Mouse (Mus musculus): ENCODE results near the gene Stx8. TPM values are rescaled to one million over a fixed set of nuclear protein-coding genes. Genes with fewer than 3 reads are reported as not detected.

The Stx8 gene
- total and polyA plus RNA-seq, 2 experiments = 3.5 to 12.9 TPM

DNA sequence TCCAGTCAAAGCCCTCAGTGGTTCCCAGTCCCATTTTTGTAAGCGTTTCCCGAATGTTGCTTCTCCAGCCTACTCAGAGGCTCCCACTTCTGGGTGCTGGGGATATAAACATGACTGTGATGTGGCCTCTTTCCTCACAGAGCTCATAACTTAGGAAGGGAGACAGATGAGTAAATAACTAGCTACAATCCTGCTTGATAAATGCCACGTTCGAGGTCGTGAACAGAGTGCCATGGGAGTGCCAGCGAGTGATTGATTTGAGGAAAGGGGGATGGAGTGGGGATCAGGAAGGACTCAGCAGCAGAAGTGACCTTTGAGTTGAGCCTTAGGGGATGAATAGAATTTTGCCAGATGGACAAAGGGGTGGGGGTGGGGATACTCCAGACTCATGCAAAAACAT is 41.7 kb downstream of the Stx8 start:
- no peak for DNase-seq (ENCODE audit: extremely low read depth, low read depth, low spot score)
- no peak overlapping the region for H3K9ac ChIP-seq (ENCODE audit: low read depth, low read length)
- WGBS = 58% methylated on average over 6 of the region's 6 CpGs
- no peak overlapping the region for H3K4me3 ChIP-seq (ENCODE audit: insufficient read depth, low read depth, low read length)
- H3K27me3 ChIP-seq (ENCODE audit: control insufficient read depth, insufficient read depth, low read length) = no peaks in the 10 kb centered on the region
- no peak overlapping the region for H3K27ac ChIP-seq (replicated peaks; ENCODE audit: insufficient read depth, low read depth, low read length)
- no peaks in the 10 kb centered on the region for H3K79me2 ChIP-seq (ENCODE audit: control insufficient read depth, insufficient read depth, low read length)
- H3K36me3 ChIP-seq (ENCODE audit: control insufficient read depth, insufficient read depth, low read length) = peaks cover 4% of the 10 kb centered on the region; the same call in 1 of the 2 replicates
- no peaks in the 10 kb centered on the region for H3K4me1 ChIP-seq (ENCODE audit: control insufficient read depth, insufficient read depth, low read length)
- TF ChIP-seq POLR2A (IDR thresholded peaks at IDR 0.05; ENCODE audit: extremely low read depth, insufficient read depth, low read length) (no peak), CTCF (IDR thresholded peaks at IDR 0.05; ENCODE audit: low read depth, low read length) (no peak)

- TF ChIP-seq CTCF (IDR thresholded peaks at IDR 0.05; ENCODE audit: low read depth, low read length) (no peak), POLR2A (IDR thresholded peaks at IDR 0.05; ENCODE audit: extremely low read depth, insufficient read depth, low read length) (no peak)
- H3K27me3 ChIP-seq (ENCODE audit: control insufficient read depth, insufficient read depth, low read length) = no peaks in the 10 kb centered on the region
- H3K27ac ChIP-seq (replicated peaks; ENCODE audit: insufficient read depth, low read depth, low read length) = no peak overlapping the region
- H3K4me1 ChIP-seq (ENCODE audit: control insufficient read depth, insufficient read depth, low read length) = no peaks in the 10 kb centered on the region
- no peak for DNase-seq (ENCODE audit: extremely low read depth, low read depth, low spot score)
- no peak overlapping the region for H3K9ac ChIP-seq (ENCODE audit: low read depth, low read length)
- no peaks in the 10 kb centered on the region for H3K79me2 ChIP-seq (ENCODE audit: control insufficient read depth, insufficient read depth, low read length)
- H3K4me3 ChIP-seq (ENCODE audit: insufficient read depth, low read depth, low read length) = no peak overlapping the region
- H3K36me3 ChIP-seq (ENCODE audit: control insufficient read depth, insufficient read depth, low read length) = peaks cover 6% of the 10 kb centered on the region; the same call in 1 of the 2 replicates
- 92% methylated on average over 5 of the region's 5 CpGs for WGBS
Observed at GRCm38 (mm10) chr11:68009377-68009776, 43.4 kb downstream of the Stx8 start.

DNA sequence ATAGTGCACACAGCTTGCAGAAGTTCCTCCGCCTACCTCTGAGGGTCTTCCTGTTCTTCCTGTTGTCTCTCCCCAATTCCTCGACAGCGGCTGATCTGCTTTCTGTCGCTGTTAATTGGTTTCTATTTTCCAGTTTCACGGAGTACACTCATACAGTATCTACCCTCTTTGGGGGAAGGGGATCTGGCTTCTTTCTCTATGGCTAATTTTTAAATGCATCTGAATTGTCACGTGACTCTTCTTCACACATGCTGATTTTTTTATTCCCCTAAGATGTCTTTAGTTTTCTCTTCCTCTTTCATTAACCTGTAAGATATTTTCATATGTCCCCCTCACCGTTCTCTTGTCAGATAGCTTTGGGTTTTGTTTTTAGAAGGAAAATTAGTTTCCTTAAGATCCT is 46.2 kb downstream of the Stx8 start:
- 90% methylated on average over 7 of the region's 7 CpGs for WGBS
- Histone ChIP-seq H3K9ac (ENCODE audit: low read depth, low read length) (no peak overlapping the region), H3K4me3 (ENCODE audit: insufficient read depth, low read depth, low read length) (no peak overlapping the region), H3K79me2 (ENCODE audit: control insufficient read depth, insufficient read depth, low read length) (no peaks in the 10 kb centered on the region), H3K27ac (replicated peaks; ENCODE audit: insufficient read depth, low read depth, low read length) (no peak overlapping the region), H3K36me3 (ENCODE audit: control insufficient read depth, insufficient read depth, low read length) (peaks cover 6% of the 10 kb centered on the region; the same call in 1 of the 2 replicates), H3K27me3 (ENCODE audit: control insufficient read depth, insufficient read depth, low read length) (no peaks in the 10 kb centered on the region), H3K4me1 (ENCODE audit: control insufficient read depth, insufficient read depth, low read length) (no peaks in the 10 kb centered on the region)
- no peak for DNase-seq (ENCODE audit: extremely low read depth, low read depth, low spot score)
- no peak for TF ChIP-seq CTCF (IDR thresholded peaks at IDR 0.05; ENCODE audit: low read depth, low read length)
- TF ChIP-seq POLR2A (IDR thresholded peaks at IDR 0.05; ENCODE audit: extremely low read depth, insufficient read depth, low read length) = no peak

GRCm38 (mm10) chr11:68018191-68018590 is 52.2 kb downstream of the Stx8 start:
- no peak overlapping the region for H3K9ac ChIP-seq (ENCODE audit: low read depth, low read length)
- H3K4me3 ChIP-seq (ENCODE audit: insufficient read depth, low read depth, low read length) = no peak overlapping the region
- DNase-seq (ENCODE audit: extremely low read depth, low read depth, low spot score) = no peak
- TF ChIP-seq CTCF (IDR thresholded peaks at IDR 0.05; ENCODE audit: low read depth, low read length) = no peak
- no peak for TF ChIP-seq POLR2A (IDR thresholded peaks at IDR 0.05; ENCODE audit: extremely low read depth, insufficient read depth, low read length)
- no peak overlapping the region for H3K27ac ChIP-seq (replicated peaks; ENCODE audit: insufficient read depth, low read depth, low read length)
- no peaks in the 10 kb centered on the region for H3K79me2 ChIP-seq (ENCODE audit: control insufficient read depth, insufficient read depth, low read length)
- H3K27me3 ChIP-seq (ENCODE audit: control insufficient read depth, insufficient read depth, low read length) = no peaks in the 10 kb centered on the region
- H3K36me3 ChIP-seq (ENCODE audit: control insufficient read depth, insufficient read depth, low read length) = peaks cover 7% of the 10 kb centered on the region; the same call in 1 of the 2 replicates
- 91% methylated on average over 8 of the region's 8 CpGs for WGBS
- H3K4me1 ChIP-seq (ENCODE audit: control insufficient read depth, insufficient read depth, low read length) = no peaks in the 10 kb centered on the region

DNA sequence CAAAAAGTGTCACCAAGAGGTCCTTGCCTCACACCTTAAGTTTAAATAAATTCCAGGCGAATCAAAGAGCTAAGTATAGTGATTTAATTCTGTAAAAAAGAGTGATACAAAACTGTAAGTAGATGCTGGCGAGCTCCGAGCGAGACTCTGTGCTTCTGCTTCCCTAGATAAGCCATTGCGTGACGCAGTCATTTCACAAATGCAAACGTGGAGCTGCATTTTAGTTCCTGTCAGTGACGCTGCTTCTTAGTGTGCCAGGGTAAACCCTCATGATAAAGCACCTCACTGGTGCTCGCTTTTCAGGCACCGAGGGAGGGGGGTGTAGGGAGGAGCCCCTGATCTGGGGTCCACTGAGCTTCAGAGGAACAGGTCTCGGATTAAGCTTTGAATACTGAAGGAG is 53.2 kb downstream of the Stx8 start:
- Histone ChIP-seq H3K27ac (replicated peaks; ENCODE audit: insufficient read depth, low read depth, low read length) (no peak overlapping the region), H3K4me3 (ENCODE audit: insufficient read depth, low read depth, low read length) (no peak overlapping the region), H3K27me3 (ENCODE audit: control insufficient read depth, insufficient read depth, low read length) (no peaks in the 10 kb centered on the region), H3K4me1 (ENCODE audit: control insufficient read depth, insufficient read depth, low read length) (no peaks in the 10 kb centered on the region), H3K9ac (ENCODE audit: low read depth, low read length) (no peak overlapping the region), H3K79me2 (ENCODE audit: control insufficient read depth, insufficient read depth, low read length) (no peaks in the 10 kb centered on the region), H3K36me3 (ENCODE audit: control insufficient read depth, insufficient read depth, low read length) (peaks cover 5% of the 10 kb centered on the region; the same call in 1 of the 2 replicates)
- WGBS = 88% methylated on average over 11 of the region's 11 CpGs
- TF ChIP-seq CTCF (IDR thresholded peaks at IDR 0.05; ENCODE audit: low read depth, low read length) = no peak
- no peak for TF ChIP-seq POLR2A (IDR thresholded peaks at IDR 0.05; ENCODE audit: extremely low read depth, insufficient read depth, low read length)
- DNase-seq (ENCODE audit: extremely low read depth, low read depth, low spot score) = no peak

DNA sequence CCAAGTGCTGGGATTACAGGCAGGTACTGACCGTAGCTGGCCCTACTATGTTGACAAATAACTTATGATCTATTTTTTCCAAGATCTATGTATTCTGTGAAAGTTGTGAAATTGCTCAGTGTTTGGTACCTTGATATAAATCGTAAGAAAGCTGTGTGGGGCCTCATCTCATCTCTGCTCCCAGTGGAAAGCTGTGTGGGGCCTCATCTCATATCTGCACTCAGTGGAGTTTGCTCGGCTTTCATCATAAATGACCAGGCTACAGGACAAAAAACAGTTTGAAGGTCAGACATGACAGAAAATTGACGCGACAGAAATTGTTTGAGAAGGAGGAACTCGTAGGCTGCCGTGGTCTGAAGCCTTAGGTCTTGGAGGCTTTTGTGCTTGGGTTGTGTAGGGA is 56.0 kb downstream of the Stx8 start:
- TF ChIP-seq POLR2A (IDR thresholded peaks at IDR 0.05; ENCODE audit: extremely low read depth, insufficient read depth, low read length) (no peak), CTCF (IDR thresholded peaks at IDR 0.05; ENCODE audit: low read depth, low read length) (no peak)
- H3K27ac ChIP-seq (replicated peaks; ENCODE audit: insufficient read depth, low read depth, low read length) = no peak overlapping the region
- WGBS = 91% methylated on average over 7 of the region's 7 CpGs
- no peak overlapping the region for H3K9ac ChIP-seq (ENCODE audit: low read depth, low read length)
- no peak for DNase-seq (ENCODE audit: extremely low read depth, low read depth, low spot score)
- H3K4me1 ChIP-seq (ENCODE audit: control insufficient read depth, insufficient read depth, low read length) = no peaks in the 10 kb centered on the region
- no peak overlapping the region for H3K4me3 ChIP-seq (ENCODE audit: insufficient read depth, low read depth, low read length)
- peaks cover 5% of the 10 kb centered on the region; the same call in 1 of the 2 replicates for H3K36me3 ChIP-seq (ENCODE audit: control insufficient read depth, insufficient read depth, low read length)
- H3K79me2 ChIP-seq (ENCODE audit: control insufficient read depth, insufficient read depth, low read length) = no peaks in the 10 kb centered on the region
- H3K27me3 ChIP-seq (ENCODE audit: control insufficient read depth, insufficient read depth, low read length) = no peaks in the 10 kb centered on the region
